Mouse (Mus musculus) heart, postnatal 0 days (tissue): ENCODE data around the gene Olfr711.

ENCODE experiments used
- CTCF ChIP-seq: IDR thresholded peaks from 2 replicates; pipeline ENCODE4 v1.5.1; 2016; ENCODE audit warnings: antibody characterized with exemption, control low read depth, low read depth
- EP300 ChIP-seq: IDR thresholded peaks from 2 replicates; pipeline ENCODE4 v1.6.1; 2016; ENCODE audit warnings: antibody characterized with exemption, low read depth

- TF ChIP-seq EP300 (no peak), CTCF (no peak)
These were observed at the start of gene Olfr711 for GRCm38 (mm10) chr7:106975353-106975752.
